Mouse (Mus musculus) forebrain, embryonic 12.5 days (tissue): ENCODE results near the gene Magi1. TPM values are rescaled to one million over a fixed set of nuclear protein-coding genes. Genes with fewer than 3 reads are reported as not detected.
A peak's percentile ranks its signal among the peaks of the same experiment; 100 is the strongest.

Experiments used
- ATAC-seq: fragments of 200-750 bp; cut with Nextera tagmentation; 2 replicates; pipeline ENCODE4 v1.8.0; 2017; ENCODE audit warnings: moderate TSS enrichment; ENCODE audit not compliant: low FRiP score
- H3K27ac ChIP-seq: fragments of 300-500 bp; sonication (generic); 2 replicates; pipeline ENCODE4 v1.5.1; 2016; ENCODE audit warnings: mild to moderate bottlenecking
- H3K27me3 ChIP-seq: fragments of 300-500 bp; sonication (generic); 2 replicates; pipeline ENCODE4 v1.6.1; 2016; ENCODE audit warnings: mild to moderate bottlenecking
- H3K36me3 ChIP-seq: fragments of 300-500 bp; sonication (generic); replicated peaks from 2 replicates; pipeline ENCODE4 v1.6.1; 2016; ENCODE audit warnings: mild to moderate bottlenecking
- H3K4me1 ChIP-seq: fragments of 300-500 bp; sonication (generic); 2 replicates; pipeline ENCODE4 v1.6.1; 2016
- H3K4me2 ChIP-seq: fragments of 300-500 bp; sonication (generic); 2 replicates; pipeline ENCODE4 v1.6.1; 2016; ENCODE audit warnings: mild to moderate bottlenecking, moderate library complexity
- H3K4me3 ChIP-seq: fragments of 300-500 bp; sonication (generic); replicated peaks from 2 replicates; pipeline ENCODE4 v1.5.1; 2016; ENCODE audit warnings: mild to moderate bottlenecking
- H3K9ac ChIP-seq: fragments of 300-500 bp; sonication (generic); 2 replicates; pipeline ENCODE4 v1.6.1; 2016; ENCODE audit warnings: mild to moderate bottlenecking
- H3K9me3 ChIP-seq: fragments of 300-500 bp; sonication (generic); 2 replicates; pipeline ENCODE4 v1.6.1; 2016
- WGBS: fragments of 180-500 bp; shearing (Covaris S2); methylation state at CpG from one replicate; pipeline ENCODE4 v1.1.7; 2016; 5-methylcytosine and 5-hydroxymethylcytosine counted together
- polyA plus RNA-seq: library from polyadenylated mRNA; unstranded; fragments of >200 nt; fragmentation: Nextera tagmentation; extraction: Ambion mirVana; gene quantifications from 2 replicates; pipeline ENCODE4 v1.2.1, GENCODE M21; 2016

Magi1 gene
- polyA plus RNA-seq, 1 experiment from 2014 or later = 45.5 TPM

GRCm38 (mm10) chr6:94251358-94251945 is 32.3 kb downstream of the Magi1 start:
- no peaks in the 10 kb centered on the region for H3K27me3 ChIP-seq
- no peak overlapping the region for H3K9ac ChIP-seq
- peaks cover 26% of the 10 kb centered on the region for H3K4me1 ChIP-seq
- 74% methylated on average over 8 of the region's 8 CpGs for WGBS
- H3K9me3 ChIP-seq = no peaks in the 10 kb centered on the region
- no peak overlapping the region for H3K4me2 ChIP-seq
- no peak overlapping the region for H3K4me3 ChIP-seq
- no peaks in the 10 kb centered on the region for H3K36me3 ChIP-seq
- no peak for ATAC-seq
- no peak overlapping the region for H3K27ac ChIP-seq

GRCm38 (mm10) chr6:94249286-94249790 is 34.4 kb downstream of the Magi1 start:
- Histone ChIP-seq H3K9ac (no peak overlapping the region), H3K4me2 (no peak overlapping the region), H3K4me3 (no peak overlapping the region), H3K27me3 (no peaks in the 10 kb centered on the region), H3K9me3 (no peaks in the 10 kb centered on the region), H3K4me1 (peaks cover 17% of the 10 kb centered on the region), H3K36me3 (no peaks in the 10 kb centered on the region), H3K27ac (no peak overlapping the region)
- WGBS = 94% methylated on average over 9 of the region's 9 CpGs
- ATAC-seq = no peak

DNA sequence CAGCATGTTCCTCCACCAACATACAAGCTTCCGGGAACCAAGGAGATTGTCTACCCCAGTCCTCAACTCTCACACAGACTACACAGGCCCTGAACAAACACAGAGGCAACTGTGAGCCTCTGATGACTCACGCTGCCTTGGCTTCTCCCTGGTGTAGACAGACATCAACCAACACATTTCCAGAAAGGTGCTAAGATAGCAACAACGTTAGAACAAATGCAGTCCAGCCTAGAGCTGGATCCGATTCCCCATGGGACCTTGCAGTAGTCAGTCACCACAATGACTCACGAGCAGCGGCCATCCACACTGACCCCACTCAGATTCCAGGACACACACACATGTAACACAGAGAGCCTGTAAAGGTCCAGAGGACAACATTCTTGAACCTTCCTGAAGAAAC is 42.5 kb downstream of the Magi1 start:
- Histone ChIP-seq H3K9ac (no peak overlapping the region), H3K27ac (no peak overlapping the region)
- 88% methylated on average over 6 of the region's 6 CpGs for WGBS

DNA sequence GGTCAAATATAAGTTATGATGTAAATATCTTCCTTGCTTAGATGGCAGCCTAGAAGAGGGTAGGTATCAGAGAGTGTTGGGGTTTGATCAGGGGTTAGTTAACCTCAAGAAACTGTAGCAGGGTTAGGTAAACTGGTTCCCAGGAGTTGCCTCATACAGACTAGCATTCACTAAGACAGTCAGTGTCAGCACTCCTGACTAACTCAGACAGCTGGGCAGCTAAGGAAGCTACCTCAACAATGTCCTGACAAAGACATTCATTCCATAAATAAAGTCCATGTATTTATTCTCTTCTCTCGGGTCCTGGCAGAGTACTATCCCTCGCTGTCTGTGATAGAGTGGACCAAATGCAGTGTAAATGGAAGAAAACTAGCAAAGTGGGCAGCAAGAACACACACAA is 45.1 kb downstream of the Magi1 start:
- Histone ChIP-seq H3K4me2 (no peak overlapping the region), H3K27ac (no peak overlapping the region), H3K4me3 (no peak overlapping the region), H3K27me3 (no peaks in the 10 kb centered on the region), H3K9ac (no peak overlapping the region), H3K9me3 (no peaks in the 10 kb centered on the region), H3K4me1 (no peaks in the 10 kb centered on the region), H3K36me3 (no peaks in the 10 kb centered on the region)
- no peak for ATAC-seq
- WGBS = 89% methylated on average over 2 of the region's 2 CpGs

More for the DNA sequence above, 42.5 kb downstream of the Magi1 start:
- no peak for ATAC-seq
- Histone ChIP-seq H3K4me3 (no peak overlapping the region), H3K9me3 (no peaks in the 10 kb centered on the region), H3K4me1 (no peaks in the 10 kb centered on the region), H3K27me3 (no peaks in the 10 kb centered on the region), H3K36me3 (no peaks in the 10 kb centered on the region), H3K4me2 (no peak overlapping the region)

- Histone ChIP-seq H3K27me3 (no peaks in the 10 kb centered on the region), H3K4me2 (no peak overlapping the region), H3K9me3 (no peaks in the 10 kb centered on the region), H3K4me1 (peaks cover 6% of the 10 kb centered on the region), H3K27ac (no peak overlapping the region), H3K9ac (no peak overlapping the region), H3K4me3 (no peak overlapping the region), H3K36me3 (no peaks in the 10 kb centered on the region)
- WGBS = 86% methylated on average over 2 of the region's 2 CpGs
- ATAC-seq = no peak
These were observed 46.8 kb downstream of the Magi1 start for GRCm38 (mm10) chr6:94236899-94237298.

GRCm38 (mm10) chr6:94232243-94232785 is 51.4 kb downstream of the Magi1 start:
- H3K9me3 ChIP-seq = no peaks in the 10 kb centered on the region
- no peak overlapping the region for H3K4me3 ChIP-seq
- no peak overlapping the region for H3K9ac ChIP-seq
- H3K27me3 ChIP-seq = no peaks in the 10 kb centered on the region
- no peak overlapping the region for H3K4me2 ChIP-seq
- no peaks in the 10 kb centered on the region for H3K36me3 ChIP-seq
- H3K27ac ChIP-seq = peak overlapping the region; percentile 5; the same call in 1 of the 2 replicates
- peaks cover 23% of the 10 kb centered on the region for H3K4me1 ChIP-seq
- ATAC-seq = 0 out of 2 replicates have a peak, but pooled peaks have one; percentile 41
- WGBS = 71% methylated on average over 3 of the region's 3 CpGs

DNA sequence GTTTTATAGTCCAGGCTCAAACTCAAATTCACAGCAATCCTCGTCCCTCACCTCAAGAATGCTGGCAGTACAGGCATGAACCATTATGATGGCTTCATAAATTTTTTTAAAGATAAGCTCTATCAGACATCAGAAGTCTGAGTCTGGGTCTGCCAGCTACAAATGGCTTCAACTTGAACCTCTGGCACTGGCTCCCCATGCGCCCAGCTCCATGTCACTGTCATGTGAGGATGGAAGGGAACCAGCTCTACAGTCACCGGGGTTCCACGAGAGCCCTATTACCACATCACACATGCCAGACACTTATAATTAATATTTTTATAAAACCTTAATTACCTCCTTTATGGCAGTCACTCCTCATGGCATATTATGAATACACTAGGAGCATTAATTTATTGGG is 51.9 kb downstream of the Magi1 start:
- WGBS = 69% methylated on average over 4 of the region's 4 CpGs

DNA sequence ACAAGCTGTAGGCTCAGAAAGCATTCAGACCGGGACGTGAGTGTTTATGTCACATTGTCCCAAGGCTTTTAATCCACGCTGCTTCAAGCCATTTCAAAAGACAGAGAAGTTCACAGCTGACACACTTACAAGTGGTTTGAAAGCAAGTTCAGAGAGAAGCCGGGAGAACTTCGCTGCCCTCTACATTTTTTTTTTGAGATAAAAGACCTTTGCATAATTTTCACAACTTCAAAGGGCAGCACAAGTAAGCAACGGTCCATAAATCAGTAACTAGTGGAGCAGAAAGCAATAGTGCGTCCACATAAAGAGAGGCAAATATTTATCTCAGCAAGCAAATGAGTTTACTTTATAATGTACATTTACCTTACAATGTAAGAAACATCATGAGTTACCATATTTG is 52.4 kb downstream of the Magi1 start:
- Histone ChIP-seq H3K27ac (no peak overlapping the region), H3K9me3 (no peaks in the 10 kb centered on the region), H3K27me3 (no peaks in the 10 kb centered on the region), H3K4me2 (no peak overlapping the region), H3K4me1 (peaks cover 23% of the 10 kb centered on the region), H3K4me3 (no peak overlapping the region), H3K9ac (no peak overlapping the region), H3K36me3 (no peaks in the 10 kb centered on the region)
- WGBS = 9% methylated on average over 7 of the region's 7 CpGs
- ATAC-seq = no peak

More for the DNA sequence above, 51.9 kb downstream of the Magi1 start:
- Histone ChIP-seq H3K36me3 (no peaks in the 10 kb centered on the region), H3K4me1 (peaks cover 23% of the 10 kb centered on the region), H3K4me2 (no peak overlapping the region), H3K9me3 (no peaks in the 10 kb centered on the region), H3K27me3 (no peaks in the 10 kb centered on the region), H3K9ac (no peak overlapping the region), H3K4me3 (no peak overlapping the region), H3K27ac (no peak overlapping the region)
- no peak for ATAC-seq

DNA sequence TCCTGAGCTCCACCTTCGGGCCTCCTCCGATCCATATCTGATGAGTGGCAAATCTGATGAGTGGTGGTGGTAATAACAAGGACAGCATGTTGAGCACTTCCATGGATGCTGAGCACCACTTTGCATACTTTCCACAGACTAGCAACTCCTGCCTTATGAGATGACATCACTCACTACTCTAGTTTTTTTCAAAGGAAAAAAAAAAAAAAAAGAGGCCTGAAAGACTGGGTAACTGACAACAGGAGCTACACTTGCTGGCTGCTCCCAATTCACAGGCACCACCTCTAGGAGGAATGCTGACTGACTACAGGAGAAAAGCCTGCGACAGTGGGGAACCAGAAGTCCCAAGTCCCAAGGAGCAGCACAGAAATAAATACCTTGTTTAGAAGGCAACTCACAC is 52.8 kb downstream of the Magi1 start:
- Histone ChIP-seq H3K4me3 (no peak overlapping the region), H3K27ac (no peak overlapping the region), H3K4me2 (no peak overlapping the region), H3K4me1 (peaks cover 23% of the 10 kb centered on the region), H3K9ac (no peak overlapping the region), H3K36me3 (no peaks in the 10 kb centered on the region), H3K27me3 (no peaks in the 10 kb centered on the region), H3K9me3 (no peaks in the 10 kb centered on the region)
- no peak for ATAC-seq
- WGBS = 61% methylated on average over 3 of the region's 3 CpGs

DNA sequence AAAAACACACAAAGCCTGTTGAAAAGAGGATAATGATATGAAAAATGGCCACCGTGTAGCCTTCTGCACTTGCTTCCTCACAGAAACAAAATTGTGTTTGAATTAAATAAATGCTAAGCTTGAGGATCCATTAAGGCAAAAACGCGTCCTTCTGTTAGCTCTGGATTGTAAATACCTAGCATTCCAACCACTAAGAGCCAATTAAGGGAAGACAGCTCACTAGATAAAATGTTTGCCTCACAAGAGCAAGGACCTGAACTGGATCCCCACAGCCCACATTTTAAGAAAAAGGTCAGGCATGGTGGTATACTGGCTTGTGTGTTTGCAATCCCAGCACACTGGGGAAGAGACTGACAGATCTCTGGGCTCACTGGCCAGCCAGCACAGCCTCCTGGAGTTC is 53.6 kb downstream of the Magi1 start:
- Histone ChIP-seq H3K4me3 (no peak overlapping the region), H3K27me3 (no peaks in the 10 kb centered on the region), H3K4me2 (no peak overlapping the region), H3K4me1 (peaks cover 23% of the 10 kb centered on the region), H3K36me3 (no peaks in the 10 kb centered on the region), H3K27ac (no peak overlapping the region), H3K9me3 (no peaks in the 10 kb centered on the region), H3K9ac (no peak overlapping the region)
- WGBS = 64% methylated on average over 3 of the region's 3 CpGs
- ATAC-seq = no peak

DNA sequence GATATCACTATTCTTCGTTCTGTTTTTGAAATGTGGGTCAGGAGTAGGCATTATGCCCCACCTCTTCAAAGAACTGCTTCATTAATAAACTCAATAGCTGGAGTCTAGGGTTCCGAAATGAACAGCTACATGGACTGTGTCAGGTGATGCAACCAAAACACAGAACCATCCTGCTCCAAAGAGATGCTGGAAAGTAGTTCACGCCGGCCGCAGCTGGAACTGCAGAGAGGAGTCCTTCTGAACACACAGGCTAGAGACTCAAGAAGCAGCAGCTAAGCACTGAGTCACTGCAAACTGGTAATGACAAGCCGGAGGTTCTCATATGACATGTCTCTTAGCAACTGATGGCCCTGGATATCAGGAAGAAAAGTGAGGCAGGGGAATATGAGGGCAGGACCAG is 57.5 kb downstream of the Magi1 start:
- no peak for ATAC-seq
- no peak overlapping the region for H3K9ac ChIP-seq
- WGBS = 86% methylated on average over 6 of the region's 6 CpGs
- peaks cover 23% of the 10 kb centered on the region for H3K4me1 ChIP-seq
- H3K4me3 ChIP-seq = no peak overlapping the region
- H3K27me3 ChIP-seq = no peaks in the 10 kb centered on the region
- H3K4me2 ChIP-seq = no peak overlapping the region
- H3K27ac ChIP-seq = no peak overlapping the region
- H3K9me3 ChIP-seq = no peaks in the 10 kb centered on the region
- no peaks in the 10 kb centered on the region for H3K36me3 ChIP-seq

DNA sequence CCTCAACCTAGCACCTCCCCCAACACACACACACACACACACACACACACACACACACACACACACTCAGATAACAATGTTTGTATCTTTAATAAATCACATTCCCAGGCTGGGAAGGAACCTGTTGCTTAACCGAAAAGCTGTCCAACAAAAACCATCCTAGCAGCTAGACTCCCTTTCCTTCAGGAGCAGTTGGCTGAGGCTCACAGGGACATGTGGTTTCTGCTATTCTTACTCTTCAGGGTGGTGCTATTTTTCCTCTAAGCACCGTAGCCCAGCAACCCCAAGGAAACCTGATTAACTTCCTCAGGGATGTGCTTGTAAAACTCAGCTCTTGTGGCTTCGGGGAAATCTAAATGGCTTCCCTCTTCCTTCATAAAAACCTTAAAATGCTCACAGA is 57.9 kb downstream of the Magi1 start:
- no peak for ATAC-seq
- H3K27ac ChIP-seq = no peak overlapping the region
- no peak overlapping the region for H3K4me2 ChIP-seq
- no peaks in the 10 kb centered on the region for H3K9me3 ChIP-seq
- H3K4me1 ChIP-seq = peaks cover 18% of the 10 kb centered on the region
- no peak overlapping the region for H3K4me3 ChIP-seq
- 76% methylated on average over 3 of the region's 3 CpGs for WGBS
- H3K36me3 ChIP-seq = no peaks in the 10 kb centered on the region
- H3K9ac ChIP-seq = no peak overlapping the region
- no peaks in the 10 kb centered on the region for H3K27me3 ChIP-seq

- 86% methylated on average over 6 of the region's 6 CpGs for WGBS
- no peak for ATAC-seq
- no peak overlapping the region for H3K4me3 ChIP-seq
- no peaks in the 10 kb centered on the region for H3K27me3 ChIP-seq
- no peaks in the 10 kb centered on the region for H3K9me3 ChIP-seq
- H3K9ac ChIP-seq = no peak overlapping the region
- peaks cover 11% of the 10 kb centered on the region for H3K4me1 ChIP-seq
- H3K4me2 ChIP-seq = no peak overlapping the region
- no peaks in the 10 kb centered on the region for H3K36me3 ChIP-seq
- no peak overlapping the region for H3K27ac ChIP-seq
These were observed 58.6 kb downstream of the Magi1 start for GRCm38 (mm10) chr6:94225091-94225490.
